Mouse (Mus musculus) MEL (cell line): ENCODE measurements around the gene Trim2. TPM values are rescaled to one million over a fixed set of nuclear protein-coding genes. Genes with fewer than 3 reads are reported as not detected.
A peak's percentile ranks its signal among the peaks of the same experiment; 100 is the strongest.

Experiments
- DNase-seq: peaks from one replicate; pipeline ENCODE4 v3.0.0; 2011; ENCODE audit warnings: low read depth, low spot score
- H3K27ac ChIP-seq: 2 replicates; pipeline ENCODE4 v1.5.1; 2012; ENCODE audit warnings: low read depth, mild to moderate bottlenecking, control low read depth, low read length, moderate library complexity; ENCODE audit not compliant: control insufficient read depth
- H3K27me3 ChIP-seq, 2 experiments: fragments of 150-350 bp in 1 of 2; sonication (generic) in 1 of 2; 2 replicates each; pipeline ENCODE4 v1.6.1; 2012; ENCODE audit warnings: low read length in 2 of 2, mild to moderate bottlenecking in 2 of 2, improper control_type of control experiment in 1 of 2, moderate library complexity in 1 of 2; ENCODE audit not compliant: insufficient read depth in 2 of 2, control insufficient read depth in 1 of 2
- H3K36me3 ChIP-seq, 2 experiments: 2 replicates each; pipeline ENCODE4 v1.6.1; 2012 to 2014; ENCODE audit warnings: low read length in 2 of 2, improper control_type of control experiment in 1 of 2, inconsistent platforms in 1 of 2, mild to moderate bottlenecking in 1 of 2; ENCODE audit not compliant: insufficient read depth in 2 of 2, control insufficient read depth in 1 of 2
- H3K4me1 ChIP-seq, 2 experiments: fragments of 150-350 bp in 1 of 2; sonication (generic) in 1 of 2; 2 replicates each; pipeline ENCODE4 v1.6.1; 2012; ENCODE audit warnings: low read length in 2 of 2, improper control_type of control experiment in 1 of 2, mild to moderate bottlenecking in 1 of 2; ENCODE audit not compliant: insufficient read depth in 2 of 2, control insufficient read depth in 1 of 2
- H3K4me3 ChIP-seq, 2 experiments: fragments of 150-350 bp in 1 of 2; sonication (generic) in 1 of 2; 2 replicates each; pipeline ENCODE4 v1.5.1; 2012; ENCODE audit warnings: low read depth in 2 of 2, low read length in 2 of 2, mild to moderate bottlenecking in 2 of 2, moderate library complexity in 2 of 2, control low read depth in 1 of 2, improper control_type of control experiment in 1 of 2; ENCODE audit not compliant: control insufficient read depth in 1 of 2, insufficient read depth in 1 of 2
- H3K79me2 ChIP-seq: 2 replicates; pipeline ENCODE4 v1.6.1; 2012; ENCODE audit warnings: mild to moderate bottlenecking, low read length, moderate library complexity; ENCODE audit not compliant: control insufficient read depth, poor library complexity, insufficient read depth
- H3K9ac ChIP-seq: 2 replicates; pipeline ENCODE4 v1.6.1; 2012; ENCODE audit warnings: low read depth, mild to moderate bottlenecking, control low read depth, low read length, moderate library complexity; ENCODE audit not compliant: control insufficient read depth, poor library complexity, severe bottlenecking
- H3K9me3 ChIP-seq: fragments of 150-350 bp; sonication (generic); replicated peaks from 2 replicates; pipeline ENCODE4 v1.6.1; 2012; ENCODE audit warnings: mild to moderate bottlenecking, low read length, improper control_type of control experiment, moderate library complexity; ENCODE audit not compliant: insufficient read depth
- BHLHE40 ChIP-seq: IDR thresholded peaks from 2 replicates; pipeline ENCODE4 v1.6.1; 2012; ENCODE audit warnings: low read depth, mild to moderate bottlenecking, inconsistent platforms, low read length, improper control_type of control experiment, borderline replicate concordance
- CHD1 ChIP-seq: IDR thresholded peaks from 2 replicates; pipeline ENCODE4 v1.6.1; 2012; ENCODE audit warnings: low read depth, mild to moderate bottlenecking, inconsistent platforms, low read length, improper control_type of control experiment
- CHD2 ChIP-seq: IDR thresholded peaks from 2 replicates; pipeline ENCODE4 v1.6.1; 2011; ENCODE audit warnings: low read length, improper control_type of control experiment
- CTCF ChIP-seq, 3 experiments: IDR thresholded peaks in 2 of 3; conservative IDR thresholded peaks in 1 of 3; 2 replicates each; pipeline ENCODE4 v1.5.1; 2011 to 2012; ENCODE audit warnings: low read length in 3 of 3, low read depth in 2 of 3, mild to moderate bottlenecking in 2 of 3, improper control_type of control experiment in 1 of 3, inconsistent platforms in 1 of 3, mixed read lengths in 1 of 3, moderate library complexity in 1 of 3; ENCODE audit not compliant: control insufficient read depth in 1 of 3, insufficient read depth in 1 of 3, poor library complexity in 1 of 3, severe bottlenecking in 1 of 3
- E2F4 ChIP-seq: IDR thresholded peaks from 2 replicates; pipeline ENCODE4 v1.6.1; 2011; ENCODE audit warnings: low read depth, low read length, improper control_type of control experiment, borderline replicate concordance
- ELF1 ChIP-seq: IDR thresholded peaks from 2 replicates; pipeline ENCODE4 v1.6.1; 2014; ENCODE audit warnings: low read depth, mild to moderate bottlenecking, inconsistent platforms, low read length, improper control_type of control experiment, moderate library complexity
- EP300 ChIP-seq, 2 experiments: IDR thresholded peaks; 2 replicates each; pipeline ENCODE4 v1.6.1; 2011; ENCODE audit warnings: improper control_type of control experiment in 2 of 2, low read length in 2 of 2, low read depth in 1 of 2, mild to moderate bottlenecking in 1 of 2
- GATA1 ChIP-seq: IDR thresholded peaks from 2 replicates; pipeline ENCODE4 v1.6.1; 2011; ENCODE audit warnings: low read depth, low read length, improper control_type of control experiment
- JUND ChIP-seq: IDR thresholded peaks from 2 replicates; pipeline ENCODE4 v1.6.1; 2011; ENCODE audit warnings: low read depth, mild to moderate bottlenecking, improper control_type of control experiment, low read length
- KAT2A ChIP-seq: conservative IDR thresholded peaks from 2 replicates; pipeline ENCODE4 v1.6.1; 2012; ENCODE audit warnings: low read depth, low read length, improper control_type of control experiment, inconsistent platforms
- MAFK ChIP-seq: IDR thresholded peaks from 2 replicates; pipeline ENCODE4 v1.6.1; 2011; ENCODE audit warnings: low read depth, mild to moderate bottlenecking, low read length, improper control_type of control experiment, borderline replicate concordance
- MAZ ChIP-seq: IDR thresholded peaks from 2 replicates; pipeline ENCODE4 v1.6.1; 2012; ENCODE audit warnings: low read depth, mild to moderate bottlenecking, inconsistent platforms, low read length, improper control_type of control experiment
- MXI1 ChIP-seq: IDR thresholded peaks from 2 replicates; pipeline ENCODE4 v1.6.1; 2011; ENCODE audit warnings: mild to moderate bottlenecking, low read depth, low read length, improper control_type of control experiment
- MYB ChIP-seq: IDR thresholded peaks from 2 replicates; pipeline ENCODE4 v1.6.1; 2011; ENCODE audit warnings: mild to moderate bottlenecking, low read depth, low read length, improper control_type of control experiment
- MYC ChIP-seq: IDR thresholded peaks from 2 replicates; pipeline ENCODE4 v1.6.1; 2011; ENCODE audit warnings: low read depth, mild to moderate bottlenecking, low read length, improper control_type of control experiment, moderate library complexity
- NRF1 ChIP-seq: IDR thresholded peaks from 2 replicates; pipeline ENCODE4 v1.6.1; 2014; ENCODE audit warnings: low read depth, mild to moderate bottlenecking, inconsistent platforms, low read length, improper control_type of control experiment, moderate library complexity; ENCODE audit not compliant: poor library complexity, insufficient read depth, severe bottlenecking
- POLR2A ChIP-seq, 2 experiments: IDR thresholded peaks; 2 replicates each; pipeline ENCODE4 v1.6.1; 2011 to 2012; ENCODE audit warnings: low read length in 2 of 2, mild to moderate bottlenecking in 2 of 2, control low read depth in 1 of 2, improper control_type of control experiment in 1 of 2, low read depth in 1 of 2, moderate library complexity in 1 of 2; ENCODE audit not compliant: control insufficient read depth in 1 of 2, insufficient read depth in 1 of 2, poor library complexity in 1 of 2
- POLR2AphosphoS2 ChIP-seq: IDR thresholded peaks from 2 replicates; pipeline ENCODE4 v1.6.1; 2011; ENCODE audit warnings: low read length, improper control_type of control experiment
- POLR2AphosphoS5 ChIP-seq: IDR thresholded peaks from 2 replicates; pipeline ENCODE4 v1.6.1; 2012; ENCODE audit warnings: low read depth, borderline replicate concordance, mild to moderate bottlenecking, inconsistent platforms, low read length, moderate library complexity, mixed read lengths
- RAD21 ChIP-seq: IDR thresholded peaks from 2 replicates; pipeline ENCODE4 v1.6.1; 2011; ENCODE audit warnings: mild to moderate bottlenecking, low read depth, low read length, improper control_type of control experiment
- RCOR1 ChIP-seq: IDR thresholded peaks from 2 replicates; pipeline ENCODE4 v1.6.1; 2012; ENCODE audit warnings: low read depth, mild to moderate bottlenecking, inconsistent platforms, low read length, improper control_type of control experiment
- SIN3A ChIP-seq: IDR thresholded peaks from 2 replicates; pipeline ENCODE4 v1.6.1; 2012; ENCODE audit warnings: low read length, improper control_type of control experiment, inconsistent platforms
- SMC3 ChIP-seq: IDR thresholded peaks from 2 replicates; pipeline ENCODE4 v1.6.1; 2011; ENCODE audit warnings: low read depth, low read length, improper control_type of control experiment
- TAL1 ChIP-seq: IDR thresholded peaks from 2 replicates; pipeline ENCODE4 v1.6.1; 2012; ENCODE audit warnings: mild to moderate bottlenecking, inconsistent platforms, low read length, moderate library complexity, mixed read lengths
- TBP ChIP-seq: IDR thresholded peaks from 2 replicates; pipeline ENCODE4 v1.8.0; 2011; ENCODE audit warnings: low read depth, low read length, improper control_type of control experiment
- TCF12 ChIP-seq: IDR thresholded peaks from 2 replicates; pipeline ENCODE4 v1.6.1; 2014; ENCODE audit warnings: low read depth, mild to moderate bottlenecking, inconsistent platforms, low read length, improper control_type of control experiment, moderate library complexity
- USF1 ChIP-seq: IDR thresholded peaks from 2 replicates; pipeline ENCODE4 v1.6.1; 2014; ENCODE audit warnings: low read depth, mild to moderate bottlenecking, inconsistent platforms, low read length, improper control_type of control experiment, moderate library complexity
- ZC3H11A ChIP-seq: IDR thresholded peaks from 2 replicates; pipeline ENCODE4 v1.6.1; 2012; ENCODE audit warnings: low read depth, mild to moderate bottlenecking, inconsistent platforms, low read length, improper control_type of control experiment
- ZMIZ1 ChIP-seq: IDR thresholded peaks from 2 replicates; pipeline ENCODE4 v1.6.1; 2012; ENCODE audit warnings: low read depth, mild to moderate bottlenecking, inconsistent platforms, low read length, improper control_type of control experiment, moderate library complexity
- ZNF384 ChIP-seq: IDR thresholded peaks from 2 replicates; pipeline ENCODE4 v1.6.1; 2012; ENCODE audit warnings: low read depth, mild to moderate bottlenecking, inconsistent platforms, low read length, improper control_type of control experiment
- polyA plus RNA-seq, 2 experiments: library from polyadenylated mRNA; stranded (reverse) in 1 of 2; unstranded in 1 of 2; fragments of >175 nt in 1 of 2; fragments of >200 nt in 1 of 2; gene quantifications; 2 replicates each; pipeline versions ENCODE4 v1.2.1 to v1.2.4; 2012; ENCODE audit warnings: low replicate concordance in 2 of 2, low read depth in 1 of 2; ENCODE audit not compliant: insufficient read length in 2 of 2, insufficient read depth in 1 of 2, missing spikeins in 1 of 2
- total RNA-seq: library from RNA; depleted of rRNA; stranded (reverse); fragments of 300-350 nt; gene quantifications from 2 replicates; pipeline ENCODE4 v1.2.3, GENCODE M21; 2012

Trim2 gene
- total and polyA plus RNA-seq, 3 experiments, result 1.7 to 4.4 TPM; not detected in 1

DNA sequence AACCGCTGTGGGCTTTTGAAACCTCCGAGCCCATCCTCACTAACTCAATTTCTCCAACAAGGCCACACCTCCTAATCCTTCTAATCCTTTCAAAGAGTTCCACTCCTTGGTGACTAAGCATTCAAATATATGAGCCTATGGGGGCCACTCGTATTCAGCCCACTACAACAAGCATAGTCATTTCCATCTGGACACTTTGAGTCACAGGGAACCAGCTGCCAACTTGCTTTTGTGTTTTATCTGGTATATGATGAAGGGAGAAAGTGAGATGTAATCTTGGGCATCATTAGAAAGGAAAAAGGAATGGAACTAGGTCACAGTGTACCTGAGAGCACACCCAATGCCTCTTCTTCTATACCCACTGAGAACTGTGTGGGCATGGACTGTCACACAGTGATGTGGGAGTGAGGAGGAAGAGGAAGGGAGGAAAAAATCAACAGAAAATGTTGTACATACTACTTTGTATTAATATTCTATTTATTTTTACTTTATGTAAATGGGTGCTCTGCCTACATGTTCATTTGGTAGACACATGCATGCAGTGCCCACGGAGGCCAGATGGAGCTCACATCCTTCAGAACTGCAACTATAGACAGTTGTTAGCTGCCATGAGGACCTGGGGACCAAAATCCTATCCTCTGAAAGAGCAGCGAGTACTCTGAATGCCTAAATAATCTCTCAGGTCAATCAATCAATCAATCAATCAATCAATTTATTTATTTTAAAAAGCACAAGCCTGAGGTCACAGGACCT, 72.8 kb downstream of the Trim2 start:
- no peaks in the 10 kb centered on the region for H3K27me3 ChIP-seq
- H3K27ac ChIP-seq, result peak overlapping the region; percentile 62
- peaks cover 3 to 31% of the 10 kb centered on the region in 2 experiments for H3K4me1 ChIP-seq
- no peak for TF ChIP-seq CTCF (IDR thresholded peaks at IDR 0.05 in 2 of 3, conservative IDR thresholded peaks at IDR 0.05 in 1 of 3; ENCODE audit: control insufficient read depth in 1 of 3, insufficient read depth in 1 of 3, low read depth in 2 of 3, low read length in 3 of 3, poor library complexity in 1 of 3, severe bottlenecking in 1 of 3)
- no peak for TF ChIP-seq MYB
- no peak for TF ChIP-seq POLR2A (IDR thresholded peaks at IDR 0.05; ENCODE audit: control insufficient read depth in 1 of 2, insufficient read depth in 1 of 2, low read depth in 1 of 2, low read length in 2 of 2, poor library complexity in 1 of 2)
- no peak for TF ChIP-seq BHLHE40
- TF ChIP-seq GATA1, result no peak
- no peak for TF ChIP-seq MXI1
- TF ChIP-seq ZC3H11A, result no peak
- no peak for TF ChIP-seq ZMIZ1
- no peak for TF ChIP-seq E2F4
- TF ChIP-seq RCOR1, result no peak
- no peak for TF ChIP-seq EP300 (IDR thresholded peaks at IDR 0.05; ENCODE audit: low read depth in 1 of 2, low read length in 2 of 2)
- peak overlapping the region; percentile 17 to 43; a peak in 3 of 4 replicates for H3K4me3 ChIP-seq
- no peaks in the 10 kb centered on the region for H3K79me2 ChIP-seq
- DNase-seq, result no peak
- H3K9me3 ChIP-seq, result no peaks in the 10 kb centered on the region
- H3K9ac ChIP-seq, result peak overlapping the region; percentile 42; the same call in 1 of the 2 replicates
- H3K36me3 ChIP-seq, result peaks cover 0 to 26% of the 10 kb centered on the region in 2 experiments; a peak in 2 of 4 replicates

DNA sequence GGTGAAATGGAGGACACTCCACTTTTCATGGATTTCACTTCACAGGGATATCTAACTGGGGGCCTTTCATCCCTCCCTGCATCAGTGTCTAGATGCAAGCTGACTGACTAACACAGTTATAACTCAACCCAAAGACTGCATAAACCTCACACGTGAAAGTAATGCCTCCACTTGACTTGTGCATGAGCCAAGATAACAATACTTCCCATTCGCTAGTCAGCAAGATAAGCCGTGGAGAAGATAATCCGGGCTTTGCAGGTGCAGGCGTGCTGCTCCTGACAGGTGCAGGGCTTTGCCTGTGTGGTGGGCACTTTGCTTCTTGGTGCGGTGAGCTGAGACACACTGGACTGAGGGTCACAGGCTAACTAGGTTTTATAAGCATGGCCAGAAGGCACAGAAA, 74.4 kb downstream of the Trim2 start:
- Histone ChIP-seq H3K4me3 (peak overlapping the region; percentile 20 to 29; a peak in 2 of 4 replicates), H3K9ac (no peak overlapping the region)
- peak; percentile 87 for DNase-seq
- TF ChIP-seq MAFK, result no peak
- TF ChIP-seq POLR2AphosphoS2, result no peak
- TF ChIP-seq GATA1, result peak; percentile 94
- peak; percentile 85 for TF ChIP-seq TAL1
- no peak for TF ChIP-seq ELF1
- no peak for TF ChIP-seq CHD2
- TF ChIP-seq KAT2A, result no peak
- TF ChIP-seq SMC3, result no peak
- no peak for TF ChIP-seq ZNF384
- TF ChIP-seq RAD21, result no peak
- peak; percentile 73 for TF ChIP-seq SIN3A
- no peak for TF ChIP-seq MYB
- peak; percentile 95 for TF ChIP-seq TCF12
- peak; percentile 90 to 93 for TF ChIP-seq EP300 (IDR thresholded peaks at IDR 0.05; ENCODE audit: low read depth in 1 of 2, low read length in 2 of 2)
- TF ChIP-seq USF1, result no peak
- peak; percentile 96 for TF ChIP-seq BHLHE40
- TF ChIP-seq MAZ, result no peak
- TF ChIP-seq RCOR1, result peak; percentile 90
- no peak for TF ChIP-seq JUND
- peak; percentile 77; the same call in 1 of the 2 replicates for TF ChIP-seq MXI1
- TF ChIP-seq POLR2AphosphoS5, result no peak
- no peak for TF ChIP-seq CHD1
- TF ChIP-seq POLR2A (IDR thresholded peaks at IDR 0.05; ENCODE audit: control insufficient read depth in 1 of 2, insufficient read depth in 1 of 2, low read depth in 1 of 2, low read length in 2 of 2, poor library complexity in 1 of 2), result no peak
- TF ChIP-seq ZC3H11A, result no peak
- TF ChIP-seq MYC, result 0 out of 2 replicates have a peak, but pooled peaks have one; percentile 69
- TF ChIP-seq NRF1, result no peak
- peak; percentile 72 for TF ChIP-seq TBP

More for the DNA sequence above, 74.4 kb downstream of the Trim2 start:
- H3K79me2 ChIP-seq, result no peaks in the 10 kb centered on the region
- peak overlapping the region; percentile 43 for H3K27ac ChIP-seq
- H3K27me3 ChIP-seq, result no peaks in the 10 kb centered on the region
- peaks cover 0 to 26% of the 10 kb centered on the region in 2 experiments; a peak in 2 of 4 replicates for H3K36me3 ChIP-seq
- H3K4me1 ChIP-seq, result peaks cover 3 to 31% of the 10 kb centered on the region in 2 experiments
- H3K9me3 ChIP-seq, result no peaks in the 10 kb centered on the region
